Mouse (Mus musculus): ENCODE measurements around the gene Chst15.

Chst15 gene

DNA sequence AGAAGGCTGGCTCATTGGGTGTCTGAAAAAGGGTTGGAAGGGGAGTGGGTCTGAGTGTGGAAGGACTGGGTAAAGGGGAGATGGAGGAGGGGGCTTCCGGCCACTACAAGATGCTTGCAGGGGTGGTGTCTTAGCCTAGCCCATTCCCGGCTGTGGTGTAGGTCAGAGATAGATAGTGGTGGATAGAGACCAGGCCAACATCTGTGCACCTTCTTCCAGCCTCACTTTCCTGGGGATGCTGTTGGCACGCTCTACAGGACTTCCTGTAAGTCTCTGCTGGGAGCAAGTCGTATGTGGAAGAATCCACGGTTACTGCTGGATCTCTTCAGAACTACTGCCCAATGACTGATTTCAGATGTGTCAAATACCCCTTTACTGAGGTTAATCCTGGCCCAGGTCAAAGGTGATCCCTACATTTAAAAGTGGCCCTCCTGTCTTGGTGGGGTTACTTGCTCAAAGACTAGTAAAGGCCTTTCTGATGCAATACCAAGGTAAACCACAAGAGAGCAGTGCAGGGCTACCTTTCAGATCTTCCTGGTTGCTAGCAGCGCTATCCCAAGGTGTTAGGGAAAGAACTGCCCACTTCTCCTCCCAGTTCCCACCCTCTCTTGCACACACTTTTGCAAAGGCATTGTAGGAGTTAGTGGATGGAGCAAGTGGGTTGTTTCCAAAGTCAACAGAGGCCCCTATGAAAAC, 90.5 kb downstream of the Chst15 start:
- peak; percentile 45 to 70 for DNase-seq (ENCODE audit: low spot score in 2 of 2)

DNA sequence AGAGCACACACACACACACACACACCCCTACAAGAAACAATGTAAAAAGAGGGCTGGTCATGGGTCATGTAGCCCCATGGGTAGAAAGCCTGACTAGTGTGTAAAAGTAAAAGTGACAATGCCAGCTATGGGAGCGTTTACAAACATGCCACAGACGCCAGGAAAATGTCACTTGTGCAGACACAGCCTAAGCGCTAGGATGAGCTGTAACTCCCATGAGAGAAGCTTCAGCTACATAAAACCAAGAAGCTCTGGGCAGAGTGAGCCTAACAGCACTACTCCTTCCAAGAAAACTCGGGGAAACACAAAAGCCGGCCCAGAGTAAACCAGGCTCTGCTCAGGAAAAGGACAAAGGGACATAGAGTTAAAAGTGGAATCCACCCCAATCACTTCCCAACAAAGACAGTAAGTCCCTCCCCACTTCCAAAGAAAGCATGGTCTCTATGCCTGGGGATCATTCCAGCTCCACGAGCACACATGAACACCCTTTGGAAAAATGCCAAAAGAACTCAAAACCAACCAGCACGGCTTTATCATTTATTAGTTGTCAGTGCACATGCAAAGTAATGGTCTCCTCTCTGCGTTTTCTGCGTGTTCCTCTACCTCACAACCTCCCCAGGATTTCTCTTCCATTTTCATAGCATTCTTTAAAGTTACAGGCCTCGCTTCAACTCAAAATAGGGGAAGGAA, 93.4 kb downstream of the Chst15 start:
- DNase-seq (ENCODE audit: low spot score in 2 of 2) = no peak

DNA sequence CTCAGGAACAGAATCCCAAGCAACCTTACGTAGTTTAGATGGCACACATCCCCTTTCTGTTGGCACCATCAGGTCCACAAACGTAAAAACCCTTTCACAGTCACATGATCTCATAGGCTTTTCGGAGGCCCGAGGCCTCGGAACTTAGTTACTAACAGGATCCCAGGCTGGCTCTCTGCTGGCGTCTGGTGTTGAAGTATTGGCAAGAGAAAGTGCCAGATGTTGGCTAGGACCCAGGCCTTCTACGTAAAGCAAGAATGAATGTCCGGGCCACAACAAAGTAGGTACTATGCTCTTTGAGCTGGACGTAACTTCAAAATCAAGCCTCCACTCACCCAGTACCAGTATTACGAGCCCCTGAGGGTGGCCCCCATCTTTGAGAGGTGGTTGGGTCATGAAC, 103.0 kb downstream of the Chst15 start:
- DNase-seq (ENCODE audit: low spot score in 2 of 2) = no peak

DNA sequence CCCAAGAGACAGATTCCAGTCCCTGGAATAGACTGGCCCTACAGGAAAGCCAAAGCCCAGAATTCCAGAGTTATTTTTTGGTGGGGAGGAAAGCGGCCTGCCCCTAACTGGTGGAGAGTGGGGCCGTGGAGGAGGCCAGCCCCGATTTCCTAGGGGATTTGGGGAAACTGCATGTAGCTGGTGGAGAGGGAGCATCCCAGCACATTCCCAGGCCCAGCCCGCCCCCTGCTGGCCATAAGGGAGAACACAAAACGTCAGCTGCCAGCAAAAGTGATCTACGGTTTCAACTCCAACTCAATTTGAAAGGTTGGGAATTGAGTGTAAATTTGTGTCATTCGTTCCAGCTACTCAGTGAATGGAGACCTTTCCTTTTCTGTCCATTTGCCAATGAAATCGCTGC, 103.6 kb downstream of the Chst15 start:
- no peak for DNase-seq (ENCODE audit: low spot score in 2 of 2)

DNA sequence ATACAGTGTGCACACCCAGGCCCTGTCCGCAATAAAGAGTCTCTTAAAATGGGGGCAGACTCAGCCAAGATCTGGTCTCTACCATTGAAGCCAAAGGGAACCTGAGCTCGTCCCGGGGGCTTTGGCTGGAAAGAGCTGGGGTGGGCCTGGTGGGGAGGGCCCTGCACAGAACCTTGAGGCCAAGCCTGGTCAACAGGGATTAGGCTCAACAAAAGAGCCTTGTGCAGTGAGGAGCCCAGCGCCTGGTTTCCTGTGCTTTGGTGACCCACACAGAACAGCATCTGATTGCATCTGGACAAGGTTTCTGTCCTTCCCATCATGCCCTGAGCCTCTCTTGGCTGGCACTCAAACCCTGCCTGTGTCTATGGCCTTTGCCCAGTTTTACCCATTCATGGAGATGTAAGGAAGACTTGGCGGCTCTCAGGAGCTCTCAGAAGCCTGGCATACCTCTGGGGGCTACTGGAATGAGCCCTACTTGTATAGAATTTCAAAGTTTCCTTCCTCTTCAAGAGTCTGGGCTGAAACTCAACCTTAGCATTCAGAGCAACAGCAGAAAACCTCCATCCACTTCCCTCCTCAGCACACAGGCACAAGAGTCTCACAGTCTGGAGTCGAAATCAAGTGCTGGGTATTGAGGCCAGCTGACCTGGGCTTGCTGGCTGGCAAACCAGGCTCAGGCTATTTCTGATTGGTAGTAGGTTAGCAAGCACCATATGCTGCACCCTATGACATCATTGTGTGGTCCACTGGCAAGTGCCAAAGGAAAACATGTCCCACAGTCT, 104.9 kb downstream of the Chst15 start:
- no peak for DNase-seq (ENCODE audit: low spot score in 2 of 2)

DNA sequence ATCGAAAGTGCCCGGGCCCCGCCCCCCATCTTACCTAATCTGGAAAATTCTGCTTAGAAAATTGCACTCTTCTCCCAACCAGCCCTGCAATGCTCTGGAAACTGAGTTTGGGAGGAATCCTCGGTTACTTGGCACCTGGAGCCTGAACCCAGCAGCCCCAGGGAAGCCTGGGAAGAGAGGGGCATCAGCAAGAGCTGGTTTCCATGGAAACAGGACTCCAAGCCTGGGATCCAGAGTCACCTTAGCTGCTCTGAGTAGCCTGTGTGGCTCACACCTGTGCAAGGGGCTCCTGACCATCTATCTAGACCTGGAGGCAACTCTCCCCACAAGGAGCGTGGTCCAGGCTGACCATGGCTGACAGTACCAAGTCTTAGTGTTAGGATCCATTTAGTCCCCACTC, 106.4 kb downstream of the Chst15 start:
- no peak for DNase-seq (ENCODE audit: low spot score in 2 of 2)

DNA sequence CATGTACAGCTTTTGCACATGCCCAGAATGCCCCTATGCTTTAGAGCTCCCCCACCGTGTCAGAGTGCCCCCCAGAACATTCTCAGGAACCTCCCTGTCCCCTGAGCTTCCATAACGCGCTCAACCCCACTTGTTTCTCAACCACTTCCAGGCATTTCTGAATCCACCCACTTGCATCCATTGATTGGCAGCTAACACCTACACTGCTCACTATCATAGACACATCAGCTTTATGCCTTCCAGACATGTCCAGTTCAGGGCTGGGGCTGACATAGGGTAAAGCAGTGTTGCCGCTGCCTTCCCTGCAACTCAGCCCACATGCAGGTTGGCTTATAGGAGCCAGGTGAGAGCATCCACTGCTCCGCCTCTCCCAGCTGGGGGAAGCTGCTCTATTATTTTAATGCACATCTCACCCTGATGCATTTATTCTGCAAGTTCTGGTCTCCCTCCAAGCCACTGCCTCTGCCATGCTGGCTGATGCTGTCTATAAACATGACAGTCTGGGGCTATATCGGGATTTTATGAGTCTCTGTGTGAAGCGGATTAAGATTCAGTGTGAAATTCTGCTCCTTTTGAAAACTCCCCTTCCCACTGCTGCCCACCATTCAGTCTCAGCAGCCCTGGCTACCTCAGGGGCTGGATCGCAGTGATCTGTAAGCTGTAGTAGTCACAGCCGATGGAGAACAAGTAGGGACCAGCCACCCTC, 107.9 kb downstream of the Chst15 start:
- DNase-seq (ENCODE audit: low spot score in 2 of 2) = no peak

DNA sequence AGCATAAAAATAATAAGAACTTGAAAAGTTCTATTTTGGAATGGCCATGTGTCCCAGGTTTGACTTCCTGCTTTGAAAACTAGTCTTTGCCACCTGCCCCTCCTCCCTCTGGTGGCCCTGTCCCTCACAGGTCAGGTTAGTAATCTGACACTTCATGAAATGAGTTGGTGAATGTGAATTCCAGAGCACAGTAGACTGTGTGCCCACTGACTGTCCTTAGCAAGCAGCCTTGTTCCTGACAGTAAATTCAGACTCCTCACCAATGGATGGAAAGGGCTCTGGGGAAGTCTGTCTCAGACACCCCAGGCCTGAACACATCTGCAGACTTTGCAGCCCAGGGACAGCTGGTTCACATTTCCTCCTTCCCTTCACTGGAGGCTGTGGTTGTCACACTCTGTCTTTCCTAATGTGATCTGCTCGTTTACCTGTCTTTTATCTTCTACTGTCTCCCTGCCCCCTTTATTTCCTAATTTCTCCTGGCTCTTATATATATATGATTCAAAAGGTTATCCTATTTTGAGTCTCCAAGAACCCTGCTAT, 112.9 kb downstream of the Chst15 start:
- DNase-seq (ENCODE audit: low spot score in 2 of 2) = no peak

DNA sequence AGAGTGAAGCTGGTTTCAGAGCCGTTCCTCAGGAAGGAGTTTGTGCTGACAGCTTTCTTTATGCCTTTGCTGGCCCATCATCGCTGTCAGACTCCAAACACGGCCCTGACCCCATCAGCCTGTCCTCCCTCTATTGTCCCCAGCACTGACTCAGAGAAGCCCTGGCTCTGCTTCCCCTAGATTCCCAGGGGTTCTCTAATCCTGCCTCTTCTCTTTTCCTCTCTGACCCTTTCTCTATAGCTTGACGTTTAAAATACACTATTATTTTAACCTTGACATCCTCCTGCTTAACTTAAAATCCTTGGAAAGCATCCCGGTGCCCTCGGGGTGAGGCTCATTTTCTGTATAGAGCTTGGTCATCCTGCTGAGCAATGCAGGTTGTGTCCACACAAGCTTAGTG, 117.3 kb downstream of the Chst15 start:
- no peak for DNase-seq (ENCODE audit: low spot score in 2 of 2)

DNA sequence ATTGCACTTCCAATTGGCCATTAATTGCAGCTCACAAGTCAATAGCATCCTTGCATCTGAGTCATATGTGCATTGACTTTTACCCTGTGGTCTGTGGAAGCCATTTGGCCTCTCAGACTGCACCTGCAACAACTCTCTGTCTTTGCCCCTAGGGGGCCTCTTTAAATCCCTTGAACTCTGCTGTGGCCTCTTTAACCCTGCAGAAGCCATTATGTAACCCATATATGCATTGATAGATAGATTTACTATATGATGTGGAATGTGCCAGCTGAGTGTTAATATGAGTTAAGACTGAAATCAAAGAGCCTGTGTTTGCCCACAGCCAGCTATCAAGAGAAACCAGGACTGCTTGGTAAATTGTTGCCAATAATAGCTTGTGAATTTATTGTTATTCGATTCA, 118.2 kb downstream of the Chst15 start:
- no peak for DNase-seq (ENCODE audit: low spot score in 2 of 2)

DNA sequence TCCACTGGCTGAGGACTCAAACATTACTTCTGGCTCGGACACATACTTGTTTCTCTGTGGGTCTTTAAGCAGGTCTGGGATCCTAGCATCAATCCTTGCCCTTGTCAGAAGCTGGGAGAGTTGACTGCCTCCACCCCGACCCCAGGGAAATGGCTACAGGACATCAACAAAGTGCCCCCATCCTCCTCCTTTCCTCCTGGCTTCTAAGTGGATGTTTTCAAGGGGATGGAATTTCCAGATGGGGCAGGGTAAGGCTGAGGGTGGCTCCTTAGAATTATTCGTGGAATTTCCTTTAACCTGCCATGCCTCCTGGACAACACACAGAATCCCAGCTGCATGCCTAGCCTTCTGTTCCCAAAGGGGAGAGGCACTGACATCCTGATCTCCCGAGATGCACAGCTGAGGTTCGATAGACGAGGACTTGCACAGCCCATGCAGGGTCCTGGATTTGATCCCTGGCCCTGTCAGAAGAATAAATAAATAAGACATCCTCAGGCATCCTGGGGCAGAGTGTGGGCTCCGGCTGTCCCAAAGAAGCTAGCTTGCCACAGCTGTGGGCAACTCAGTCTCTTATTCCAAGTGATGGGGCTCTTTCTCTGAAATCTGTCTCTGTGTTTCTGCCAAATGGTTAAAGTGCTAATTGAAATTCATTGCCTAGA, 119.1 kb downstream of the Chst15 start:
- DNase-seq (ENCODE audit: low spot score in 2 of 2) = no peak

DNA sequence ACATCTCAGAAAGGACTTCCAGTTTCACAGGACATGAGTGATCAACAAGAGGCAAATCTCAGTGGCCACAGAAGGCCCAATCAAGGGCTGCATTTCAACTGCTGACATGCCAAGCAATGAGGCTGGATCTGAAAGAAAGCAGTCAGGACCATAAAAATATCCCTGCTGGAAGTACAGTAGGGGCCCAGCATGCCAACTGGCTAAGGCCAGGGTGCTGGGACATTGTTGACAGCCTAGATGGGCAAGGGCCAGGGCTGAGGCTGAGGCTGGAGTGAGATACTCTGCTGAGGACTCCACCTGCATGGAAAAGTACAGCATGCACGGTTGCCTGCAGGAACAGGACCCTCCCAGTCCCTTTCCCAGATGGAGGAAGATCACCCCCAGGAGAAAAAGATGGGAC, 120.4 kb downstream of the Chst15 start:
- DNase-seq (ENCODE audit: low spot score in 2 of 2) = no peak

DNA sequence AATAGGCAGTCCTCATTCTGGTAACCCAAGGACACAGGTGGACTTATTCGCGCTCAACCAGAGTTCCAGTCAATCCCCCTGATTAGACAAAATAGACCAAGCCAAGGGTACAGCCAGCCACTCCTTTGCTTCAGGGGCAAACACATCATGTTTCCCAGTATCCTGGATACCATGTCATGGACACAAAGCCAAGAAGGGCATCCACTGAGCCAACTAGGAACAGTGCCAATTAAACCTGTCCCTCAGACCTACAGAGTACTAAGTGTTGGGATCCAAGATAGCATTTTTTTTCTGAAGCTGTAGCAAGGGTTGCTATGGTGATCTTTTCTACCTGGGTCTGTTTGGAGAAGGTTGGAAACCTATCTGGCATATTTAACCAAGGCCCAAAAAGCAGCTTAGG, 123.4 kb downstream of the Chst15 start:
- DNase-seq (ENCODE audit: low spot score in 2 of 2) = no peak

DNA sequence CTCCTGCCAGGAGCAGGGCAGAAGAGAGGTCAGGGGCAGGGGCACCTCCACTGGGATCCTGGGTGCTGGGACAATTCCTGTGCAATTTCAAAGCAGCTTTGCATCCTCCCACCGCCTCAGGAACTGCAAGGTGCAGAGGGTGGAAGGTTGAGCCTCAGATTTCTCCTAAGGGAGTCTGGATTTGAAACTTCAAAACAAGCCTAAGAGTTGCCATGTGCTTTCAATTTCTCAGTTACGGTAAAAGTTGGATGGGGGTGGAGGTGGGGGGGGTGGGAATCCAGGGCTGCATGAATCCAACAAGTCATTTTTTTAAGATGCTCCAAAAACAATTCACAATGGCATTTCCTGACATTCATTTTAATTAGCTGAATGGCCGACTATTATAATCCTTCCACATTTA, 129.6 kb downstream of the Chst15 start:
- no peak for DNase-seq (ENCODE audit: low spot score in 2 of 2)

All from natural killer cell, adult 2 months (primary cell).